Mouse (Mus musculus) gastrocnemius, adult 2 months (tissue): Measurements from ENCODE around the gene Grin2a. TPM values are rescaled to one million over a fixed set of nuclear protein-coding genes. Genes with fewer than 3 reads are reported as not detected.

Experiments used
- DNase-seq: peaks from one replicate; pipeline ENCODE4 v3.0.0; 2022
- H3K27ac ChIP-seq: fragments of 200-600 bp; 2 replicates; pipeline ENCODE4 v1.8.1; 2022; ENCODE audit warnings: mild to moderate bottlenecking
- H3K4me3 ChIP-seq: fragments of 200-600 bp; 2 replicates; pipeline ENCODE4 v1.8.1; 2022; ENCODE audit warnings: mild to moderate bottlenecking, moderate library complexity
- CTCF ChIP-seq: fragments of 200-600 bp; IDR thresholded peaks from 2 replicates; pipeline ENCODE4 v1.8.1; 2022; ENCODE audit warnings: antibody characterized with exemption, mild to moderate bottlenecking, moderate library complexity
- intact Hi-C: fragments of 180-260 bp; cut with DNase I; formaldehyde crosslinking; loops from one replicate; pipeline ENCODE4 v1.15.1; 2025
- total RNA-seq, 2 experiments: library from RNA; stranded (reverse); gene quantifications; 2 replicates each; pipeline ENCODE4 v1.2.3; 2021

Grin2a gene
- total RNA-seq, 2 experiments from 2014 or later = 0.14 TPM; not detected in 1

GRCm38 (mm10) chr16:9752600-9752999, 242.8 kb downstream of the Grin2a start:
- DNase-seq = no peak
- Histone ChIP-seq H3K4me3 (no peak overlapping the region), H3K27ac (no peak overlapping the region)
- intact Hi-C loops = no loop called here
- TF ChIP-seq CTCF = no peak

DNA sequence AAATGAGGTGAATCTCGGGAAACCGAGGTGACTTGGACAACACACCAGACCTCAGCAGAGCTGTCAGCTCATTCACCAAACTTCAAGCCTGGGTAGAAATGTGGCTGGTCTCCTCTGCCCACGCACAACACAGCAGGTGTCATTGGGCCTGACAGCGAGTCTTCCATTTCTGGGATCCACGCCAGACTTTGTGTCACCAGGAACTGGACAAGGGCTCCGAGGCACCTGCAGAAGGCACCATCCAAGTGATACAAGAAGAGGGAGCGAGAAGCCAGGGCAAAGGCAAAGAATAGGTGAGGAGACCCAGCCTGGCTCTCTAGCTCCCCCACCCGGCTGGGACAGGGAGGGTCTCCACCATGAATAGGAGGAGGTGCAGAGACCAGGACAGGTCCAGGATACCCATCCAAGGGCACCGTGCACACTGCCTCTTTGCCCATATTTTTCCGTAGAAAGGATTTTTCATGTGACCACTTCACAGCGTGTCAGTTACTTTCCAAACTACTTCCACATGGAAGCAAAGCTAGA, 244.3 kb downstream of the Grin2a start:
- intact Hi-C loops = no loop called here
- no peak overlapping the region for H3K27ac ChIP-seq
- TF ChIP-seq CTCF = no peak
- no peak for DNase-seq
- no peak overlapping the region for H3K4me3 ChIP-seq

DNA sequence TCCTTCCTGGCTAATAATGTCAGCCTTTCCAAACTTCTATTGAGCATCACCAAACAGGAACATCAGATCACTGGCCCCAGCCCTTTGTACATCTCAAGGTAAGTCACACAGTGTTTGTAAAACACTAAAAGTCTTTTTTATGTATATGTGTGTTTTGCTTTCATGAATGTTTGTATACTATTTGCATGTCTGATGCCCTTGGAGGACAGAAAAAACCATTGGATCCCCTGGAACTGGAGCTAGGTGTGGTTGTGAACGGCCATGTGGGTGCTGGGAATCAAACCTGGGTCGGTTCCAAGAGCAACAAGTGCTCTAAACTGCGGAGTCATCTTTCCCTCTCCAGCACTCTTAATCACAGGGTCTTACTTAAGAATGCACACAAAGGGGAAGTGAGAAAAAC, 245.7 kb downstream of the Grin2a start:
- no peak overlapping the region for H3K27ac ChIP-seq
- DNase-seq = no peak
- TF ChIP-seq CTCF = no peak
- intact Hi-C loops = no loop called here
- H3K4me3 ChIP-seq = no peak overlapping the region

GRCm38 (mm10) chr16:9742443-9742842, 252.9 kb downstream of the Grin2a start:
- no peak overlapping the region for H3K27ac ChIP-seq
- DNase-seq = no peak
- intact Hi-C loops = no loop called here
- no peak for TF ChIP-seq CTCF
- no peak overlapping the region for H3K4me3 ChIP-seq

DNA sequence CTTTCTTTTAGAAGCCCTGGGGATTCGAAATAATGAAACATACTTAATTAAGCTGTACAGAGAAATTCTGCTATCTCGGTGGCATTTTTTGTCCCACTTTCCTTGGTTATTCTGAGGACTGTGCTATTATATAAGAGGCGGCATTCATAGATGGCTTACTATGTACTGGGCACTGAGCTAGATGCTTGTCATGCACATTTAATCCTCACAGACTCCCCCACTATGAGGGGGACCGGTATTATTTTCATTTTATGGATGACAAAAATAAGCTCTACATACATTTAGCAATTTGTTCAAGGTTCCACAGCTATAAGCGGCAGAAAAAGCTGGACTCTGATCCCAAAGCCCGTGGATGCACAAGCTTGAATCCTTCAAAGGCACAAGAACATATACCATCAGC, 256.7 kb downstream of the Grin2a start:
- no peak for DNase-seq
- no peak for TF ChIP-seq CTCF
- Histone ChIP-seq H3K27ac (no peak overlapping the region), H3K4me3 (no peak overlapping the region)
- intact Hi-C loops = no loop called here

DNA sequence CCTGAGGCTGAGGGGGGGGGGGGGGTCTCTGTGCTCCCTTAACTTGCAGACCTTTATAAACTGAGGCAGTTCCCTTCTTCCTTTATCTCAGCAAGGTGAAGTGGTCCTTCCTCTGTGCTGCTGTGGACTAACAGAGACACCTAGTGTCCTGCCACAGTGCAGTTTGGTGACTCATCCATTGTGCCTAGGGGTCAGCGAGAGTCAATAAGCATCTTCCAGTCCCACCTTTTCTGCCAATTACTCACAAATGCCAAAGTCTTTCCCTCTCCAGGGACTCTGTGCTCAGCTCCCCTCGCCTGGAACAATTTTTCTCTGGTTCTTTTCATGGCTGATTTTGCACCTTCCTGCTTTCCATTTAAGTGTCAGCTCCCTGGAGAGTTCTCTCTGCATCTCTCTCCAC, 258.2 kb downstream of the Grin2a start:
- intact Hi-C loops = no loop called here

DNA sequence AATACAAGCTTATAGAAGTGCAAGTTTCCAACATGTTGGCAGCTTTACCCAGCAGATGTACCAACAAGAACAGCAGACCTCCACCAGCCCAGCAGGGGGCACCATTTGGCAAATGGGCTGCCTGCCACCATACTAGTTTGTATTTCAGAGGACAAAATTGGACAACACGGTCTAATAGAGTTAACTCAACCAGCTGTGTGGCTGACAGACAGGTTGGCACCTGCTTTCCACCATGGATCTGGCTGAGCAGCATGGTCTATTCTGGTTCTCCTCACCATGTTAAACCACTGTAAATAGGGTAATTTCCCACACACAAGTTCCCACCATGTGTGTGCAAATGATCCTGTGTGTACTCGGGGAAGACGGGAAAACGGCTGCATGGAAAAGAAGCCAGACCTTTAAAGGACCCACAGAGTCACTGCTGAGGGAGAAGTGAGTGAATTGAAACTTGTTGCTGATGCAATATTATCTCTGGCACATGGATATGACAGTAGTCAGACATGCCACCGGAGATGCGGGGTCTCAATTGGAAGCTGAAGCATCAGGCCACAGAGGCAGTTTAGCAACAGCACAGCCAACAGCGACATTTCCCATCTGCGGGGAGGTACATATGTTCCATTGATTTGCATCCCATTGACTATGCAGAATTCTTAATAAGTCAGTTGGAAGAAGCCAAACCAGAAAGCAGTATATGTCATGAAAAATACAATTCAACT, 259.8 kb downstream of the Grin2a start:
- no peak overlapping the region for H3K27ac ChIP-seq
- no peak for TF ChIP-seq CTCF
- H3K4me3 ChIP-seq = no peak overlapping the region
- intact Hi-C loops = no loop called here
- no peak for DNase-seq

More for the DNA sequence above, 258.2 kb downstream of the Grin2a start:
- H3K27ac ChIP-seq = no peak overlapping the region
- H3K4me3 ChIP-seq = no peak overlapping the region
- no peak for DNase-seq
- no peak for TF ChIP-seq CTCF

DNA sequence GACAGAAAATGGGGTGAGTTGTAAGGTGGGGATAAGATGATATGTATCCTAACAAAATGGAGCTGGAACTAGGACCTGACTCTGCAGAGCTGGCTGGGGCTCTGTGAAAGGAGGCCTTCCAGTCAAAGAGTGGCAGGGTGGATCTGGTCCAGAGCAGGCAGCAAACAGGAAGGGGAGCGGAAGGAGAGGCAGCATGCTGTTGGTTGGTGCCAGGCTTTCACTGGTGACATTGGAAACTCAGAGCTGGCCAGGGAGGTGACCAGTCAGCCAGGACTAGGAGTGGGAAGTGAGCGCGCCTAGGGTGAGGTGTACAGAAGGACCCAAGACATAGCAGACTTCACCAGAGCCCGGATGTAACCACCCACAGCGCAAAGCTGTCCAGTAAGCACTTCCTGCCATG, 267.8 kb downstream of the Grin2a start:
- intact Hi-C loops = no loop called here
- TF ChIP-seq CTCF = no peak
- no peak overlapping the region for H3K4me3 ChIP-seq
- DNase-seq = no peak
- H3K27ac ChIP-seq = no peak overlapping the region

DNA sequence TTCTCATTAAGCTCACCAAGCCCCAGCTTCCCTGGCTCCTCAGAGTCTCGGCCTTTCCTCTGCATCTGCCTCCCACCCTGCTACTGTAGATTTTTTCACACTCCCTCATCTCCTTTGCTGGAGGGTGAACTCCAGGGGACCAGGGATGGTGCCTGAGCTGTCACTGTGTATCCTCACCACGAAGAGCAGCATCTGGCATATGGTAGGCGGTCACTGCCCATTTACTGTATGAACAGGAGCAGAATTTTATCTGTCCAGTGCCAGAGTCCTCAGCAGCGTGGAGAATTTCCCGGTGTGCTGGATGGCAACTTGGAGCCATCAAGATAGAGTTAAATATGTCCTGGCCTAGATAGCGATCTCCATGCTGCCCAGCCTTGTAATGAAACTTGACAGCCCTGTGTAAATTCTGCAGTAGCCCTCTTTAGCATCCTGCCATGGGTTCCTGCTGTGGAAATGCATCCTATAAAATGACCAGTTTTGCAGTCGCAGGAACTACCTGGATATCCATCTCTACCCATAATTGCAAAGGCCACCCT, 269.7 kb downstream of the Grin2a start:
- TF ChIP-seq CTCF = no peak
- intact Hi-C loops = no loop called here
- DNase-seq = no peak
- Histone ChIP-seq H3K4me3 (no peak overlapping the region), H3K27ac (no peak overlapping the region)

GRCm38 (mm10) chr16:9711398-9711797, 284.0 kb downstream of the Grin2a start:
- TF ChIP-seq CTCF = no peak
- no peak for DNase-seq
- Histone ChIP-seq H3K27ac (no peak overlapping the region), H3K4me3 (no peak overlapping the region)
- intact Hi-C loops = no loop called here

DNA sequence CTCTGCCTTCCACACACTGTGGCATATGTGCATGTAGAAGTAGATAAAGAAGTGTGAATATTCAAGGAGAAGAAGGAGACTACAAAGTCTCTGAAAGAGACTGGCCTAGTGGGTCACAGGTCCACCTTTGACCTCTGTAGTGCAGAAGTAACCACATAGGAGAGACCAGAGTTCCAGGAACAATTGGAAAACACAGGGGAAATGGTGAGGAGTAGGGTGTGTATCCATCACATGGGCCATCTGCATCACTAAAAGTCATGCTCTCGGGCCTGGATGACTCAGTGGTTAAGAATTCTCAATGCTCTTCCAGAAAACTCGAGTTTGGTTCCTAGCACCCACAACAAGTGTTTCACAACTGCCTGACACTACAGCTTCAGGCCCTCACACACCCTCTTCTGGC, 285.4 kb downstream of the Grin2a start:
- no peak overlapping the region for H3K4me3 ChIP-seq

DNA sequence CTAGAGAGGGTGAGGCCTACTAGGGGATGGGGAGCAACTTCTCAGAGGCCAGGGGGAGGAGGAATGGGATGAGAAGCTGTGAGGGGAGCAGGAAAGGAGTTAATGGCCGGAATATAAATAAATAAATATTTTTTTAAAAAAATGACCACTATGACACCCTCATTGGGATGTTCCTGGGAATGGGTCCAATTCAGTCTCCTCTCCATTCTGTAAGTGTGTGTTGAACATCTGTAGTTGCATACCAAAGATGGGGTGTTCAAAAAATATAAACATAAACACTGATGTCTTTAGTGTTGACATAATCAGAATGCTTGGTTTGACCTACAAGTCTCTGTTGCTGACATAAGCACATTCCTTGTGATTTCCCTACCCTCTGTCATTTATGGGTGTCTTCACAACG, 298.2 kb downstream of the Grin2a start:
- Histone ChIP-seq H3K27ac (no peak overlapping the region), H3K4me3 (no peak overlapping the region)
- intact Hi-C loops = no loop called here
- no peak for TF ChIP-seq CTCF
- no peak for DNase-seq

More for the DNA sequence above, 285.4 kb downstream of the Grin2a start:
- intact Hi-C loops = no loop called here
- no peak for DNase-seq
- TF ChIP-seq CTCF = no peak
- H3K27ac ChIP-seq = no peak overlapping the region

DNA sequence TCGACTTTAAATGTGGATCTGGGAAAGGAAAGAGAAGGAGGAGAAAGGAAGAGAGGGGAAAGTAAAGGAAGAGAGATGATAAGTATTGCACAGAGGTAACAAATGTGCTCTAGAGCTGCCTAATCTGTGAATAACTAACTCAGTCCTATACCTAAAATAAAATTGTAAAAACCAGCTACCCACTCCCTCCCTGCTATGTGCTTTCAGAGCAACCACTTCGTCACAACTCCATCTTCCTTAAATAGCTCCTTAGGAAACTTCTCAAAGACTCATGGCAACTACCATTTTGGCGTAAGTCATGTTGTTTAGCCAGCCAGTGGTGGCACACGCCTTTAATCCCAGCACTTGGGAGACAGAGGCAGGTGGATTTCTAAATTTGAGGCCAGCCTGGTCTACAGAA, 301.3 kb downstream of the Grin2a start:
- intact Hi-C loops = no loop called here
- Histone ChIP-seq H3K27ac (no peak overlapping the region), H3K4me3 (no peak overlapping the region)
- DNase-seq = no peak
- TF ChIP-seq CTCF = no peak
